In genomic region chr6:137982195-137982737, GRCm38 (mm10) we compare ENCODE assay signal across 13 mouse cellular contexts.
A peak's percentile ranks its signal among the peaks of the same experiment; 100 is the strongest.
DNase-seq lines count a peak whose midpoint lies in the region; ATAC-seq lines count a peak whose summit lies in the region.
"Had no signal": no experiment of that assay in that cellular context is flagged by ENCODE, and none has a peak within 500 bp of the region (broad histone marks: within the 10 kb centered on the region; RNA-seq: fewer than 3 reads in every experiment).

No protein-coding gene starts in this region.

- peak overlapping the region; percentile 22 for H3K4me2 ChIP-seq in hindbrain, embryonic 15.5 days
- no peak overlapping the region for H3K4me2 ChIP-seq in forebrain, embryonic 11.5 days (ENCODE audit: low read depth, low read length, severe bottlenecking)
- H3K4me2 ChIP-seq in midbrain, embryonic 15.5 days, result peak overlapping the region; percentile 3; the same call in 1 of the 2 replicates
- H3K4me2 ChIP-seq: heart, embryonic 15.5 days had no signal

- ATAC-seq in hindbrain, embryonic 15.5 days (ENCODE audit: low FRiP score, low read depth), result no peak
- ATAC-seq in forebrain, embryonic 11.5 days (replicated peaks; ENCODE audit: low FRiP score), result no peak
- 0 out of 2 replicates have a peak, but pooled peaks have one; percentile 52 for ATAC-seq in midbrain, embryonic 15.5 days (replicated peaks)
- ATAC-seq: intestine, postnatal 0 days; Patski had no signal

- H3K9me3 ChIP-seq in hindbrain, embryonic 15.5 days, result no peaks in the 10 kb centered on the region
- no peaks in the 10 kb centered on the region for H3K9me3 ChIP-seq in hindbrain, embryonic 10.5 days
- H3K9me3 ChIP-seq in forebrain, embryonic 11.5 days (ENCODE audit: control insufficient read depth, low read length), result no peaks in the 10 kb centered on the region
- no peaks in the 10 kb centered on the region for H3K9me3 ChIP-seq in midbrain, embryonic 15.5 days
- H3K9me3 ChIP-seq: heart, embryonic 15.5 days had no signal

- no peak overlapping the region for H3K9ac ChIP-seq in hindbrain, embryonic 15.5 days
- H3K9ac ChIP-seq in forebrain, embryonic 11.5 days (ENCODE audit: low read length), result no peak overlapping the region
- no peak overlapping the region for H3K9ac ChIP-seq in midbrain, embryonic 15.5 days
- H3K9ac ChIP-seq: heart, embryonic 15.5 days had no signal

- 50% methylated on average over 19 of the region's 19 CpGs for WGBS in hindbrain, embryonic 15.5 days
- 67% methylated on average over 19 of the region's 19 CpGs for WGBS in hindbrain, embryonic 10.5 days
- 55% methylated on average over 19 of the region's 19 CpGs for WGBS in forebrain, embryonic 11.5 days
- WGBS in midbrain, embryonic 15.5 days, result 52% methylated on average over 19 of the region's 19 CpGs

- H3K27me3 ChIP-seq in hindbrain, embryonic 15.5 days, result no peaks in the 10 kb centered on the region
- H3K27me3 ChIP-seq in hindbrain, embryonic 10.5 days (ENCODE audit: insufficient read depth, poor library complexity, severe bottlenecking), result no peaks in the 10 kb centered on the region
- H3K27me3 ChIP-seq in forebrain, embryonic 11.5 days (ENCODE audit: control insufficient read depth, insufficient read depth, low read length), result no peaks in the 10 kb centered on the region
- no peaks in the 10 kb centered on the region for H3K27me3 ChIP-seq in midbrain, embryonic 15.5 days (replicated peaks)
- H3K27me3 ChIP-seq: heart, embryonic 15.5 days had no signal

- no peak overlapping the region for H3K4me3 ChIP-seq in hindbrain, embryonic 15.5 days
- no peak overlapping the region for H3K4me3 ChIP-seq in hindbrain, embryonic 10.5 days
- H3K4me3 ChIP-seq in forebrain, embryonic 11.5 days (ENCODE audit: low read depth, low read length), result no peak overlapping the region
- no peak overlapping the region for H3K4me3 ChIP-seq in midbrain, embryonic 15.5 days
- H3K4me3 ChIP-seq: heart, embryonic 15.5 days had no signal

- H3K36me3 ChIP-seq in hindbrain, embryonic 15.5 days, result no peaks in the 10 kb centered on the region
- no peaks in the 10 kb centered on the region for H3K36me3 ChIP-seq in hindbrain, embryonic 10.5 days
- no peaks in the 10 kb centered on the region for H3K36me3 ChIP-seq in forebrain, embryonic 11.5 days (ENCODE audit: control insufficient read depth, insufficient read depth, low read length)
- H3K36me3 ChIP-seq in midbrain, embryonic 15.5 days (replicated peaks), result no peaks in the 10 kb centered on the region
- H3K36me3 ChIP-seq: heart, embryonic 15.5 days had no signal

- no peak for DNase-seq in hindbrain, embryonic 10.5 days (ENCODE audit: low spot score)
- DNase-seq in R1 (ENCODE audit: low read depth, low spot score) (peak; percentile 20), liver (no peak)
- peak; percentile 64 for DNase-seq in forebrain, embryonic 11.5 days (ENCODE audit: low spot score)
- DNase-seq in cerebellum, postnatal 14 days, result no peak
- no peak for DNase-seq in urinary bladder, postnatal 10 days (ENCODE audit: low spot score)
- DNase-seq: lung, adult 18-20 months; thymus, postnatal 4 days had no signal

- no peak overlapping the region for H3K27ac ChIP-seq in hindbrain, embryonic 15.5 days (replicated peaks)
- H3K27ac ChIP-seq in hindbrain, embryonic 10.5 days, result no peak overlapping the region
- no peak overlapping the region for H3K27ac ChIP-seq in forebrain, embryonic 11.5 days (ENCODE audit: low read depth, low read length)
- H3K27ac ChIP-seq in midbrain, embryonic 15.5 days, result no peak overlapping the region
- H3K27ac ChIP-seq: heart, embryonic 15.5 days had no signal

- H3K4me1 ChIP-seq in hindbrain, embryonic 15.5 days (replicated peaks), result peaks cover 19% of the 10 kb centered on the region
- peaks cover 14% of the 10 kb centered on the region; the same call in 1 of the 2 replicates for H3K4me1 ChIP-seq in hindbrain, embryonic 10.5 days (replicated peaks)
- 0 out of 2 replicates have a peak, but pooled peaks cover 6% of the 10 kb centered on the region for H3K4me1 ChIP-seq in forebrain, embryonic 11.5 days (replicated peaks; ENCODE audit: control insufficient read depth, insufficient read depth, low read length)
- H3K4me1 ChIP-seq in midbrain, embryonic 15.5 days, result no peaks in the 10 kb centered on the region
- H3K4me1 ChIP-seq: heart, embryonic 15.5 days had no signal

Comparison
In these comparisons a context has a peak if more than half of its experiments do, and no peak if none do; other contexts are left out.
1. DNase-seq: peak in R1 (single experiment) and forebrain, embryonic 11.5 days (single experiment); none in hindbrain, embryonic 10.5 days (single experiment), liver (single experiment), cerebellum, postnatal 14 days (0 of 2) and urinary bladder, postnatal 10 days (single experiment).